ENCODE assay signal across 8 mouse cellular contexts in genomic region chr1:98095991-98096330, GRCm38 (mm10). TPM values are rescaled to one million over a fixed set of nuclear protein-coding genes. Genes with fewer than 3 reads are reported as not detected.
DNase-seq lines count a peak whose midpoint lies in the region; ATAC-seq and TF ChIP-seq lines count a peak whose summit lies in the region.

No protein-coding gene starts in this region.

- ATAC-seq in erythroblast, adult 5-6 weeks (replicated peaks; ENCODE audit: low FRiP score, poor library complexity, severe bottlenecking) = no peak
- ATAC-seq in liver, embryonic 15.5 days (ENCODE audit: insufficient read depth) = no peak

- no peaks in the 10 kb centered on the region for H3K36me3 ChIP-seq in erythroblast, embryonic 14.5 days (ENCODE audit: control insufficient read depth)
- H3K36me3 ChIP-seq in thymus, adult 2 months (ENCODE audit: control insufficient read depth, insufficient read depth, low read length) = no peaks in the 10 kb centered on the region
- no peaks in the 10 kb centered on the region for H3K36me3 ChIP-seq in liver, embryonic 15.5 days (replicated peaks)

- H3K9ac ChIP-seq in liver, embryonic 15.5 days = peak overlapping the region; percentile 54

- peaks cover 23% of the 10 kb centered on the region for H3K27me3 ChIP-seq in erythroblast, embryonic 14.5 days (ENCODE audit: control insufficient read depth)
- H3K27me3 ChIP-seq in thymus, adult 2 months (ENCODE audit: control insufficient read depth, insufficient read depth, low read length) = no peaks in the 10 kb centered on the region
- H3K27me3 ChIP-seq in liver, embryonic 15.5 days = peaks cover 30% of the 10 kb centered on the region

- H3K27ac ChIP-seq in thymus, adult 2 months (ENCODE audit: control insufficient read depth, insufficient read depth, low read length) = no peak overlapping the region
- no peak overlapping the region for H3K27ac ChIP-seq in liver, embryonic 15.5 days (replicated peaks)

- no peak for DNase-seq in thymus, adult 2 months
- no peak for DNase-seq in thymus, postnatal 25 days
- DNase-seq in retina, postnatal 1 day = no peak
- no peak for DNase-seq in thymus, postnatal 10 days (ENCODE audit: low spot score in 2 of 2)
- DNase-seq in ovary, postnatal 14 days (ENCODE audit: low spot score) = no peak

- 29% methylated on average over 9 of the region's 9 CpGs for WGBS in thymus, adult 2 months
- WGBS in liver, embryonic 15.5 days (ENCODE audit: insufficient replicate concordance) = 29% methylated on average over 9 of the region's 9 CpGs

- peak overlapping the region; percentile 66 for H3K4me3 ChIP-seq in erythroblast, embryonic 14.5 days (replicated peaks)
- peak overlapping the region; percentile 53 for H3K4me3 ChIP-seq in thymus, adult 2 months (ENCODE audit: control insufficient read depth, insufficient read depth, low read length)
- H3K4me3 ChIP-seq in liver, embryonic 15.5 days (replicated peaks) = peak overlapping the region; percentile 65

- no peaks in the 10 kb centered on the region for H3K9me3 ChIP-seq in erythroblast, embryonic 14.5 days (ENCODE audit: control insufficient read depth, low read length)
- no peaks in the 10 kb centered on the region for H3K9me3 ChIP-seq in liver, embryonic 15.5 days (replicated peaks)

- no peak for TF ChIP-seq POLR2A in thymus, adult 2 months (IDR thresholded peaks at IDR 0.05; ENCODE audit: control insufficient read depth, extremely low read depth, insufficient read depth, low read length, poor library complexity)

- TF ChIP-seq CTCF in thymus, adult 2 months (IDR thresholded peaks at IDR 0.05; ENCODE audit: borderline replicate concordance, control insufficient read depth, extremely low read depth, insufficient read depth, low read length, poor library complexity) = no peak

- H3K4me1 ChIP-seq in erythroblast, embryonic 14.5 days (ENCODE audit: control insufficient read depth) = peaks cover 11% of the 10 kb centered on the region
- peaks cover 12% of the 10 kb centered on the region for H3K4me1 ChIP-seq in thymus, adult 2 months (replicated peaks; ENCODE audit: control insufficient read depth, insufficient read depth, low read length)
- H3K4me1 ChIP-seq in liver, embryonic 15.5 days (replicated peaks) = peaks cover 9% of the 10 kb centered on the region

- H3K4me2 ChIP-seq in liver, embryonic 15.5 days = peak overlapping the region; percentile 81

RNA-seq across cellular contexts. Expression of gene Pam, which starts 0.5 kb away (rescaled TPM):
- 0.12 TPM in 1 of 2 replicates, not detected in the other for polyA plus RNA-seq in erythroblast, embryonic 14.5 days (2012)
- 5.0 and 10.4 TPM in 2 replicates for total RNA-seq in erythroblast, adult 5-6 weeks (2015; ENCODE audit: low replicate concordance)
- 22.6 and 33.3 TPM in 2 replicates for total RNA-seq in erythroblast, adult 5-6 weeks (2017; ENCODE audit: low replicate concordance)
- 67.3 and 67.8 TPM in 2 replicates for polyA plus RNA-seq in thymus, adult 2 months (2012; rRNA removed)
- polyA plus RNA-seq in liver, embryonic 15.5 days (2015; fragmentation: Nextera tagmentation; extraction: Ambion mirVana) = 7.1 and 7.5 TPM in 2 replicates
